Mouse (Mus musculus): ENCODE results near the gene Clstn2.

- TF ChIP-seq CTCF (IDR thresholded peaks at IDR 0.05; ENCODE audit: insufficient read depth, low read depth, low read length) = no peak
- no peak for TF ChIP-seq POLR2A (IDR thresholded peaks at IDR 0.05; ENCODE audit: insufficient read depth, low read depth, low read length)
Measured at GRCm38 (mm10) chr9:97544359-97544758, 488.6 kb downstream of the Clstn2 start.

Measured in olfactory bulb, adult 2 months (tissue).